Mouse (Mus musculus) C2C12 (cell line): ENCODE data around the gene Nlrp1a.

Source experiments
- CEBPB ChIP-seq: IDR thresholded peaks from one replicate; pipeline ENCODE4 v1.6.1; 2011; ENCODE audit warnings: low read depth, mild to moderate bottlenecking, control low read depth, moderate library complexity
- CTCF ChIP-seq: IDR thresholded peaks from one replicate; pipeline ENCODE4 v1.5.1; 2011; ENCODE audit not compliant: control insufficient read depth, insufficient read depth, insufficient read length
- MAX ChIP-seq: IDR thresholded peaks from one replicate; pipeline ENCODE4 v1.6.1; 2011; ENCODE audit warnings: mild to moderate bottlenecking, control low read depth
- MYOD1 ChIP-seq: IDR thresholded peaks from one replicate; pipeline ENCODE4 v1.6.1; 2011; ENCODE audit warnings: low read depth; ENCODE audit not compliant: control insufficient read depth, insufficient read length
- MYOG ChIP-seq: IDR thresholded peaks from one replicate; pipeline ENCODE4 v1.6.1; 2011; ENCODE audit not compliant: control insufficient read depth, insufficient read length; ENCODE audit errors: extremely low read depth
- USF1 ChIP-seq: IDR thresholded peaks from one replicate; pipeline ENCODE4 v1.6.1; 2011; ENCODE audit warnings: low read depth, mild to moderate bottlenecking, control low read depth, moderate library complexity

DNA sequence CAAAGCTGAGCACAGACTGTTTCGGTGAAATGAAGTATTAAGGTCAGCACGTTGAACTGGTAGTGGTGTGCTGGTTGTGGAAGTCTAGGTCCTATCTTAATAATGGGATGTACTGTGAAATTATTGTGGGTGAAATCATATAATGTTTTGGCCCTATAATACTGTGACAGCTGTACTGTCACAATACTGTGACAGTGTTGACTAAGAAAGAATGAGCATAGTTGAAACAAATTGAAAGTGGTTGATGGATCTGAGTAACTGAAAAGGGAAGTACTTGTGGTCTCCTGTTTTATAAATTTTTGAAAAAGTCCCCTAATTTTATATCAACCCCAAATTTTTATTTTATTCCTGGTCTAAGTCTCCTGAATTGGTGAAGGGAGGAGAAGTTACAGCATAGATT is 37.4 kb downstream of the Nlrp1a start:
- TF ChIP-seq MYOG (no peak), CTCF (no peak), MAX (no peak), USF1 (no peak), CEBPB (no peak), MYOD1 (no peak)
